ENCODE assay signal across 9 mouse cellular contexts in genomic region chr4:140982808-140983207, GRCm38 (mm10). TPM values are rescaled to one million over a fixed set of nuclear protein-coding genes. Genes with fewer than 3 reads are reported as not detected.
DNase-seq lines count a peak whose midpoint lies in the region; ATAC-seq and TF ChIP-seq lines count a peak whose summit lies in the region.
"Had no signal": no experiment of that assay in that cellular context is flagged by ENCODE, and none has a peak within 500 bp of the region (broad histone marks: within the 10 kb centered on the region; RNA-seq: fewer than 3 reads in every experiment).

No protein-coding gene starts in this region.

- peak overlapping the region; percentile 21 for H3K27ac ChIP-seq in kidney, embryonic 16.5 days (ENCODE audit: low read length)
- peak overlapping the region; percentile 86 for H3K27ac ChIP-seq in bone marrow, adult 2 months (ENCODE audit: control insufficient read depth, insufficient read depth, low read depth, low read length, poor library complexity)
- H3K27ac ChIP-seq in limb, embryonic 13.5 days, result peak overlapping the region; percentile 24; the same call in 1 of the 2 replicates
- H3K27ac ChIP-seq: midbrain, embryonic 12.5 days had no signal

- H3K4me1 ChIP-seq in kidney, embryonic 16.5 days (ENCODE audit: insufficient read depth, low read length), result peaks cover 9% of the 10 kb centered on the region
- peaks cover 4% of the 10 kb centered on the region for H3K4me1 ChIP-seq in bone marrow, adult 2 months (ENCODE audit: control insufficient read depth, insufficient read depth, low read length)
- H3K4me1 ChIP-seq in limb, embryonic 13.5 days, result peaks cover 24% of the 10 kb centered on the region

- no peak for DNase-seq in kidney, postnatal 10 days
- DNase-seq in B cell, adult 2 months, result peak; percentile 55 to 62
- DNase-seq in spleen, adult 18-20 months, result no peak
- no peak for DNase-seq in layer of hippocampus, adult 18-20 months (ENCODE audit: low spot score in 2 of 2)
- no peak for DNase-seq in urinary bladder, adult 18-20 months (ENCODE audit: low spot score in 2 of 2)

- H3K36me3 ChIP-seq in kidney, embryonic 16.5 days (ENCODE audit: insufficient read depth, low read length), result peaks cover 10% of the 10 kb centered on the region
- H3K36me3 ChIP-seq in limb, embryonic 13.5 days, result peaks cover 31% of the 10 kb centered on the region

- no peak for TF ChIP-seq POLR2A in bone marrow, adult 2 months (IDR thresholded peaks at IDR 0.05; ENCODE audit: borderline replicate concordance, control insufficient read depth, low read depth, low read length)

- H3K27me3 ChIP-seq in kidney, embryonic 16.5 days (ENCODE audit: insufficient read depth, low read length), result no peaks in the 10 kb centered on the region
- no peaks in the 10 kb centered on the region for H3K27me3 ChIP-seq in limb, embryonic 13.5 days

- no peak for ATAC-seq in kidney, embryonic 16.5 days (ENCODE audit: low FRiP score, low TSS enrichment)
- ATAC-seq in limb, embryonic 13.5 days (ENCODE audit: low FRiP score, low read depth), result no peak

- no peak overlapping the region for H3K4me3 ChIP-seq in kidney, embryonic 16.5 days (ENCODE audit: low read length)
- H3K4me3 ChIP-seq in bone marrow, adult 2 months (replicated peaks; ENCODE audit: control insufficient read depth, low read depth, low read length), result no peak overlapping the region
- no peak overlapping the region for H3K4me3 ChIP-seq in limb, embryonic 13.5 days
- H3K4me3 ChIP-seq: midbrain, embryonic 12.5 days had no signal

- peaks cover 3% of the 10 kb centered on the region; the same call in 1 of the 2 replicates for H3K9me3 ChIP-seq in kidney, embryonic 16.5 days (ENCODE audit: low read length)
- H3K9me3 ChIP-seq in limb, embryonic 13.5 days, result peaks cover 11% of the 10 kb centered on the region
- H3K9me3 ChIP-seq: midbrain, embryonic 12.5 days had no signal

- no peak overlapping the region for H3K4me2 ChIP-seq in kidney, embryonic 16.5 days (replicated peaks; ENCODE audit: low read depth, low read length)
- H3K4me2 ChIP-seq in limb, embryonic 13.5 days (replicated peaks), result no peak overlapping the region
- H3K4me2 ChIP-seq: midbrain, embryonic 12.5 days had no signal

- H3K9ac ChIP-seq in kidney, embryonic 16.5 days (replicated peaks; ENCODE audit: low read length), result no peak overlapping the region
- H3K9ac ChIP-seq in limb, embryonic 13.5 days, result peak overlapping the region; percentile 45; the same call in 1 of the 2 replicates
- H3K9ac ChIP-seq: midbrain, embryonic 12.5 days had no signal

- no peak for TF ChIP-seq CTCF in bone marrow, adult 2 months (IDR thresholded peaks at IDR 0.05; ENCODE audit: control insufficient read depth, insufficient read depth, low read length)

- WGBS in kidney, embryonic 16.5 days, result 34% methylated on average over 4 of the region's 4 CpGs
- 21% methylated on average over 4 of the region's 4 CpGs for WGBS in bone marrow, adult 2 months
- whole genome bisulfite sequencing in limb, embryonic 13.5 days, result 55% methylated on average over 4 of the region's 4 CpGs

RNA-seq across cellular contexts. Expression of gene Atp13a2, which starts 3.9 kb away (rescaled TPM):
- polyA plus RNA-seq in kidney, embryonic 16.5 days (2015; fragmentation: Nextera tagmentation; extraction: Ambion mirVana), result 48.9 and 50.7 TPM in 2 replicates
- polyA plus RNA-seq in bone marrow, adult 2 months (2011; ENCODE audit: insufficient read depth, insufficient read length, low replicate concordance, missing spikeins), result 28.4 and 46.7 TPM in 2 replicates
- polyA plus RNA-seq in limb, embryonic 13.5 days (2015; fragmentation: Nextera tagmentation; extraction: Ambion mirVana), result 37.4 and 41.8 TPM in 2 replicates
- total RNA-seq in layer of hippocampus, adult 18-20 months (2021), result 100 to 1,000 TPM; 151 to 157 TPM

RNA-seq across cellular contexts. Expression of gene Sdhb, which starts 21.8 kb away (rescaled TPM):
- 520 and 550 TPM in 2 replicates for polyA plus RNA-seq in kidney, embryonic 16.5 days (2015; fragmentation: Nextera tagmentation; extraction: Ambion mirVana)
- polyA plus RNA-seq in bone marrow, adult 2 months (2011; ENCODE audit: insufficient read depth, insufficient read length, low replicate concordance, missing spikeins), result 33.6 and 65.3 TPM in 2 replicates
- polyA plus RNA-seq in limb, embryonic 13.5 days (2015; fragmentation: Nextera tagmentation; extraction: Ambion mirVana), result 387 and 396 TPM in 2 replicates
- total RNA-seq in layer of hippocampus, adult 18-20 months (2021), result 100 to 1,000 TPM; 183 to 190 TPM

RNA-seq across cellular contexts. Expression of gene Mfap2, which starts 27.4 kb away (rescaled TPM):
- polyA plus RNA-seq in kidney, embryonic 16.5 days (2015; fragmentation: Nextera tagmentation; extraction: Ambion mirVana), result 442 and 470 TPM in 2 replicates
- 1.9 and 4.0 TPM in 2 replicates for polyA plus RNA-seq in bone marrow, adult 2 months (2011; ENCODE audit: insufficient read depth, insufficient read length, low replicate concordance, missing spikeins)
- 757 and 803 TPM in 2 replicates for polyA plus RNA-seq in limb, embryonic 13.5 days (2015; fragmentation: Nextera tagmentation; extraction: Ambion mirVana)
- total RNA-seq in layer of hippocampus, adult 18-20 months (2021), result 1 to 10 TPM; 3.4 to 4.5 TPM

Comparison
In these comparisons a context has a peak if more than half of its experiments do, and no peak if none do; other contexts are left out.
1. H3K27ac ChIP-seq: peak in every context shown above with its lines; median percentile 86 in bone marrow, adult 2 months; 24 in limb, embryonic 13.5 days; 21 in kidney, embryonic 16.5 days.
2. DNase-seq: peak in B cell, adult 2 months (2 of 2); none in kidney, postnatal 10 days (single experiment), spleen, adult 18-20 months (0 of 2), layer of hippocampus, adult 18-20 months (0 of 2) and urinary bladder, adult 18-20 months (0 of 2).
3. RNA of gene Mfap2, which starts 27.4 kb away (polyA plus RNA-seq): 757 to 803 TPM in limb, embryonic 13.5 days and 442 to 470 TPM in kidney, embryonic 16.5 days; 1.9 to 4.0 TPM in bone marrow, adult 2 months; every median in the first group is over 10 times any median in the second.